Mouse (Mus musculus): Measurements from ENCODE around the gene Spo11. TPM values are rescaled to one million over a fixed set of nuclear protein-coding genes. Genes with fewer than 3 reads are reported as not detected.

The Spo11 gene
- polyA plus RNA-seq, 1 experiment from 2014 or later, result 0.47 TPM

DNA sequence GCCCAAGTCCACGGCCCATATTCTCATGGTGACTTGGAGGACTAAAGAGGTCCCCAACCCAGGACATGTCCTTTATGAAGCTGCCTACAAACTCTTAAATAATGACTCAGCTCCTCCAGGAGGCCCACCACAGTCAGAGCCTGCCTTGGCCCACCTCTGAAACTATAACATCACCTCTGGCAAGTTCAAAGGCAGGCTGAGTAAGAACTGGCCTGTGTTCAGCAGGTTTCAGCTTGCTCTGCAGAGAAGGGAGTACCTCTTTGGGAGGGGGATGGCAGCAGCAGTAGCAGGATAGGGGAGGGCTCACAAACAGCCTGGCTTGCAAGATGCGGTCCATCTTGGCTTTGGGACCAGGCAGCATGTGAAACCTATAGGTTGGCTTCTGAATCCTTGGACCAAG, 5.6 kb upstream of the Spo11 start:
- WGBS, result 87% methylated on average over 2 of the region's 2 CpGs
- Histone ChIP-seq H3K4me3 (ENCODE audit: low read depth, low read length) (no peak overlapping the region), H3K27ac (ENCODE audit: low read depth, low read length) (no peak overlapping the region), H3K4me1 (replicated peaks; ENCODE audit: control insufficient read depth, insufficient read depth, low read length) (peaks cover 5% of the 10 kb centered on the region), H3K27me3 (ENCODE audit: control insufficient read depth, insufficient read depth, low read length) (no peaks in the 10 kb centered on the region), H3K9me3 (ENCODE audit: control insufficient read depth, low read length) (no peaks in the 10 kb centered on the region), H3K9ac (ENCODE audit: low read length) (no peak overlapping the region), H3K36me3 (ENCODE audit: control insufficient read depth, insufficient read depth, low read length) (no peaks in the 10 kb centered on the region), H3K4me2 (ENCODE audit: low read depth, low read length, severe bottlenecking) (no peak overlapping the region)
- no peak for ATAC-seq (replicated peaks; ENCODE audit: low FRiP score)
- no peak for DNase-seq (ENCODE audit: low spot score)

DNA sequence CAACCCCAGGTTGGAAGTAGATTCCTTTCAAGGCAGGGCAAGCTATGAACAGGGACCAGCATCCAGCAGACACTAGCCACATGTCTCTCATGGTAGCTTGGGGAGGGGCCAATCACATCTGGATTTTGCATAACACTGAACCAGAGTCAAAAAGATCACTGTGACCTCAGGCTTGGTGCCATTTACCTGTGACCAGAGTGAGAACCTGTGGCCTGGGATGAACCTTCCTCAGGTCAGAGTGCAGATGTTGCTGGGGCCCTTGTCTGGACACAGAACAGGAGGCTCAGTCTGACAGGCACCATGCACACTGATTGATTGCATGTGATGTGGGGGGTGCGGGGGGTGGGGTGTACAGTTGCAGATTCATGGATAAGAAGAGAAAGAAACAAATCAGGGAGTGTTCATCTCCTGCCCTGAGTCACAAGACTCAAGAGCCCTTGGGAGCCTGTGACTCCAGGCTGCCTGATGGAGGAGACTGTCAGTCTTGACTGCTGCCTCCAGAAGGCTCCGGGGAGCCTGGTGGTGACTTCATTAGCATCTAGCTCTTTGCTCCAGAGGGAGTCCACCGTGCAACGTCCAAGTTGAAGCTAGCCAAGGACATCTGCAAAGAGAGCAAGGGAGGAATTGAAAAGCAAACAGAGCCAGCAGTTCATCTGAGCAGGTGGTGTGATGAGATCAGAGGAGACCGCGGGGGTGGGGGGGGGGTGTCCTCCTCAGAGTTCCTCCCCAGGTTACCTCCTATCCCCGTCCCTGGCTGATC, 3.5 kb upstream of the Spo11 start:
- Histone ChIP-seq H3K27me3 (ENCODE audit: control insufficient read depth, insufficient read depth, low read length) (no peaks in the 10 kb centered on the region), H3K4me3 (ENCODE audit: low read depth, low read length) (no peak overlapping the region), H3K27ac (ENCODE audit: low read depth, low read length) (no peak overlapping the region), H3K9me3 (ENCODE audit: control insufficient read depth, low read length) (no peaks in the 10 kb centered on the region), H3K4me2 (ENCODE audit: low read depth, low read length, severe bottlenecking) (no peak overlapping the region), H3K9ac (ENCODE audit: low read length) (no peak overlapping the region), H3K4me1 (replicated peaks; ENCODE audit: control insufficient read depth, insufficient read depth, low read length) (peaks cover 13% of the 10 kb centered on the region), H3K36me3 (ENCODE audit: control insufficient read depth, insufficient read depth, low read length) (no peaks in the 10 kb centered on the region)
- ATAC-seq (replicated peaks; ENCODE audit: low FRiP score), result no peak
- 36% methylated on average over 7 of the region's 7 CpGs for WGBS
- DNase-seq (ENCODE audit: low spot score), result no peak

DNA sequence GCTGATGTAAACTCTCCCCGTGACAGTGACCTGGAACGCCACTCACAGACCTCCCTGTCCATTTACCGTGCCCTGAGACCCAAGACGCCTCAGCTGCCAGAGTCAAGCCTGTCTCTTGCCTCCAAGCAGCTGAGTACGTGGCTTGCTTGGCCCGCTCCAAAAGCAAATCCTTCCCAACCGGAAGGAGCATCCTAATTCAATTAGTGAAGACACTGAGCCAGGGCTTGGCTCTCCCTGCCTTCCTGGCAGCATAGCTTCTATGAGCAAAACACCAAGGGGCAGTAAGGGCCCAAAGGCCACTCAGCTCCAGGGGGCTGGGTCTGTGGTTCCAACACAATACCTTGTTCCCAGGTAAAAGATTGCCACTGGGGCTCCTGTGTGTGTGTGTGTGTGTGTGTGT, 2.8 kb upstream of the Spo11 start:
- no peak for ATAC-seq (replicated peaks; ENCODE audit: low FRiP score)
- Histone ChIP-seq H3K27me3 (ENCODE audit: control insufficient read depth, insufficient read depth, low read length) (no peaks in the 10 kb centered on the region), H3K4me3 (ENCODE audit: low read depth, low read length) (no peak overlapping the region), H3K9ac (ENCODE audit: low read length) (no peak overlapping the region), H3K4me2 (ENCODE audit: low read depth, low read length, severe bottlenecking) (no peak overlapping the region), H3K4me1 (replicated peaks; ENCODE audit: control insufficient read depth, insufficient read depth, low read length) (peaks cover 13% of the 10 kb centered on the region), H3K27ac (ENCODE audit: low read depth, low read length) (no peak overlapping the region), H3K36me3 (ENCODE audit: control insufficient read depth, insufficient read depth, low read length) (no peaks in the 10 kb centered on the region), H3K9me3 (ENCODE audit: control insufficient read depth, low read length) (no peaks in the 10 kb centered on the region)
- 25% methylated on average over 7 of the region's 7 CpGs for WGBS
- DNase-seq (ENCODE audit: low spot score), result no peak

DNA sequence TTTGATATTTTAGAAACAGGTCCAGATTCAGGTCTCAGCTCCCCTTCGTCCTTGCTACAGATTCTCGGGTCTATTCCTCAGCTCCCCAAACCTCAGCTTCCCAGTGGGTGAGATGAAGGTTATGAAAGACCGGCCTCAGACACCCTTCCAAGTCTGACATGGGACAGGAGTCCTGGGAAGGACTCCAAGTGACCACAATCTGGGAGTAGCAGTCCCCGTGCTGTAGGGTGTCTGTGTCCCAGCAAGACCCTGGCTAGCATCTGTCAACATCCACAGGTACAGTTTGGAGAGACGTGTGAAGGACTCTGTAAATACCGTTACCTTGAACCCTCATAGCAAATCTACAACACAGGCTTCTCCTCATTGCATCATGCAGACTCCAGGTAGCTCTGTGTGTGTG, 2.3 kb upstream of the Spo11 start:
- 82% methylated on average over 6 of the region's 6 CpGs for whole genome bisulfite sequencing
- Histone ChIP-seq H3K27me3 (ENCODE audit: control insufficient read depth, insufficient read depth, low read length) (no peaks in the 10 kb centered on the region), H3K27ac (ENCODE audit: low read depth, low read length) (no peak overlapping the region), H3K4me1 (replicated peaks; ENCODE audit: control insufficient read depth, insufficient read depth, low read length) (peaks cover 13% of the 10 kb centered on the region), H3K4me3 (ENCODE audit: low read depth, low read length) (no peak overlapping the region), H3K4me2 (ENCODE audit: low read depth, low read length, severe bottlenecking) (no peak overlapping the region), H3K9me3 (ENCODE audit: control insufficient read depth, low read length) (no peaks in the 10 kb centered on the region), H3K9ac (ENCODE audit: low read length) (no peak overlapping the region), H3K36me3 (ENCODE audit: control insufficient read depth, insufficient read depth, low read length) (no peaks in the 10 kb centered on the region)
- ATAC-seq (replicated peaks; ENCODE audit: low FRiP score) (no peak), DNase-seq (ENCODE audit: low spot score) (no peak)

DNA sequence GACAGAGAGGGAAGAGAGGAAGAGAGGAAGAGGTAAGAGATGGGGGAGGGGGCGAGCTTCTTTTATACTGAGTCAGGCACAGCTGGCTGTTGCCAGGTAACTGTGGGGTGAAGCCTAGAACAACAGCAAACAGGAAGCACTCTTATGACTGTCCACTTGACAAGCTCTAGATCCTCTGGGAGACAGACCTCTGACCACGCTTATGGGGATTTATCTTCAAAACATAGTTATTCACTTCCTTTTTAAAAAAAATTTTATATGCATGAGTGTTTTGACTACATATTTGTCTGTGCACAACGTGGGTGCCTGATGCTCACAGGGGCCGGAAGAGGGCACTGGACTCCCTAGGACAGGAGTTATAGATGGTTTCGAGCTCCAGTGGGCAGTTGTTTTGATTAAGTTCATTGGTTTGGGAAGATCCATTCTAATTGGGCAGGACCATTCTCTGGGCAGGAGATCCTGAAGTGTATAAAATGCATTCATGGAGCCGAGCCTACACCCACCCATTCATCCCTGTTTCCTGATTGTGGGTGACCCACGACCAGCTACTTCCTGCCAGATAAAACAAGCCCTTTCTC, 750 bp upstream of the Spo11 start:
- 22% methylated on average over 7 of the region's 7 CpGs for WGBS
- H3K9ac ChIP-seq (ENCODE audit: low read length), result no peak overlapping the region; the same call in 1 of the 2 replicates
- peak overlapping the region; percentile 35; the same call in 1 of the 2 replicates for H3K4me2 ChIP-seq (ENCODE audit: low read depth, low read length, severe bottlenecking)
- no peaks in the 10 kb centered on the region for H3K27me3 ChIP-seq (ENCODE audit: control insufficient read depth, insufficient read depth, low read length)
- no peaks in the 10 kb centered on the region for H3K36me3 ChIP-seq (ENCODE audit: control insufficient read depth, insufficient read depth, low read length)
- DNase-seq (ENCODE audit: low spot score), result no peak
- H3K4me3 ChIP-seq (ENCODE audit: low read depth, low read length), result no peak overlapping the region
- no peaks in the 10 kb centered on the region for H3K9me3 ChIP-seq (ENCODE audit: control insufficient read depth, low read length)
- H3K4me1 ChIP-seq (replicated peaks; ENCODE audit: control insufficient read depth, insufficient read depth, low read length), result peaks cover 13% of the 10 kb centered on the region
- H3K27ac ChIP-seq (ENCODE audit: low read depth, low read length), result no peak overlapping the region
- ATAC-seq (replicated peaks; ENCODE audit: low FRiP score), result no peak

DNA sequence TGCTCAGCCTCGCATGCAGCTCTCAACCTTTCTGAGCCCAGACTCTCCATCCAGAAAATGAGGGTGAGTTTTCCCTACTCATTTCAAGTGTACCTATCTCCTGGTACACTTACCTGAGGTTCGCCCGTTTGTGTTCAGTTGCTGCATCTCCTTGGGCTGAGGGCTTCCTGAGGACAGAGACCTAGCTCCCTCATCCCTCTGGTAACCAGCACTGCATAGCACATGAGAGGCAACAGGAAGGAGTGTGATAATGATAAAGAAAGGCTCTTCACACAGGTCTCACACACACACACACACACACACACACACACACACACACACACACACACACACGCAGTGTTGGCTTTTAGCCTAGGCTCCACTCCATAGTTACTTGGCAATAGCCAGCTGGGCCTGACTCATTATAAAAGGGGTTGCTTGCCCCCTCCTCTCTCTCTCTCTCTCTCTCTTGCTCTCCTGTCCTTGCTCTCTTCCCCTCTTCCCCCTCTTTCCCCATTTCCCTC, 682 bp downstream of the Spo11 start:
- no peak overlapping the region for H3K4me2 ChIP-seq (ENCODE audit: low read depth, low read length, severe bottlenecking)
- no peaks in the 10 kb centered on the region for H3K36me3 ChIP-seq (ENCODE audit: control insufficient read depth, insufficient read depth, low read length)
- no peak overlapping the region for H3K9ac ChIP-seq (ENCODE audit: low read length)
- peaks cover 13% of the 10 kb centered on the region for H3K4me1 ChIP-seq (replicated peaks; ENCODE audit: control insufficient read depth, insufficient read depth, low read length)
- no peaks in the 10 kb centered on the region for H3K9me3 ChIP-seq (ENCODE audit: control insufficient read depth, low read length)
- H3K4me3 ChIP-seq (ENCODE audit: low read depth, low read length), result no peak overlapping the region
- WGBS, result 53% methylated on average over 4 of the region's 4 CpGs
- DNase-seq (ENCODE audit: low spot score), result no peak
- ATAC-seq (replicated peaks; ENCODE audit: low FRiP score), result no peak
- 0 out of 2 replicates have a peak overlapping the region, but pooled peaks have one; percentile 48 for H3K27ac ChIP-seq (ENCODE audit: low read depth, low read length)
- no peaks in the 10 kb centered on the region for H3K27me3 ChIP-seq (ENCODE audit: control insufficient read depth, insufficient read depth, low read length)

DNA sequence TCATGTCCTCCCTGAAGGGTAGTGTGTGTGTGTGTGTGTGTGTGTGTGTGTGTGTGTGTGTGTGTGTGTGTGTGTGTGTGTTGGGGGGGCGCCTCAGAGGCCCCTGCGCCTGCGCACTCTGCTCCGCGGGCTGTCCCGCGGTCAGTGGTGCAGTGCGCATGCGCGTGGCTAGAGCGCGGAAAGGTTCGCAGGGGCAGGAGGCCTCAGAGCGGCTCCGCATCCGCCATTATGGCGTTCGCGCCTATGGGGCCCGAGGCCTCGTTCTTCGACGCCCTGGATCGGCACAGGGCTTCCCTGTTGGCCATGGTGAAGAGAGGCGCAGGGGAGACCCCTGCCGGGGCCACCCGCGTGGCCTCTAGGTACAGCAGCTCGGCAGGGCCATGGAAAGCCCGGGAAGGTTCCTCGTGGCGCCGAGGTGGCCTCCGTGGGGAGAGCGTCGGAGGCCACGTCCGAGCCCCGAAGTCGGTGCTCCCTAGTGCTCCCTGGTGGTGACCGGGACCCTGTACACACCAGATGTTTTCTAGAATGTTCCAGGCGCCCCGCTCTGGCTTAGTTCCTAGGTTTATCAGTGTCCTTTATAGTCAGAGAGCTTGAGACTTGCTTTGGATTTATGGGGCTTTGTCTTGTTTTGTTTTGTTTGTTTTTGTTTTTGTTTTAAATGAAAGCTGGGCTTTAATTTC, 2.3 kb downstream of the Spo11 start:
- Histone ChIP-seq H3K27me3 (ENCODE audit: control insufficient read depth, insufficient read depth, low read length) (no peaks in the 10 kb centered on the region), H3K9ac (ENCODE audit: low read length) (no peak overlapping the region), H3K4me3 (ENCODE audit: low read depth, low read length) (no peak overlapping the region), H3K4me1 (replicated peaks; ENCODE audit: control insufficient read depth, insufficient read depth, low read length) (peaks cover 13% of the 10 kb centered on the region), H3K27ac (ENCODE audit: low read depth, low read length) (no peak overlapping the region), H3K4me2 (ENCODE audit: low read depth, low read length, severe bottlenecking) (no peak overlapping the region), H3K36me3 (ENCODE audit: control insufficient read depth, insufficient read depth, low read length) (no peaks in the 10 kb centered on the region), H3K9me3 (ENCODE audit: control insufficient read depth, low read length) (no peaks in the 10 kb centered on the region)
- ATAC-seq (replicated peaks; ENCODE audit: low FRiP score), result no peak
- no peak for DNase-seq (ENCODE audit: low spot score)
- 94% methylated on average over 39 of the region's 43 CpGs for WGBS

DNA sequence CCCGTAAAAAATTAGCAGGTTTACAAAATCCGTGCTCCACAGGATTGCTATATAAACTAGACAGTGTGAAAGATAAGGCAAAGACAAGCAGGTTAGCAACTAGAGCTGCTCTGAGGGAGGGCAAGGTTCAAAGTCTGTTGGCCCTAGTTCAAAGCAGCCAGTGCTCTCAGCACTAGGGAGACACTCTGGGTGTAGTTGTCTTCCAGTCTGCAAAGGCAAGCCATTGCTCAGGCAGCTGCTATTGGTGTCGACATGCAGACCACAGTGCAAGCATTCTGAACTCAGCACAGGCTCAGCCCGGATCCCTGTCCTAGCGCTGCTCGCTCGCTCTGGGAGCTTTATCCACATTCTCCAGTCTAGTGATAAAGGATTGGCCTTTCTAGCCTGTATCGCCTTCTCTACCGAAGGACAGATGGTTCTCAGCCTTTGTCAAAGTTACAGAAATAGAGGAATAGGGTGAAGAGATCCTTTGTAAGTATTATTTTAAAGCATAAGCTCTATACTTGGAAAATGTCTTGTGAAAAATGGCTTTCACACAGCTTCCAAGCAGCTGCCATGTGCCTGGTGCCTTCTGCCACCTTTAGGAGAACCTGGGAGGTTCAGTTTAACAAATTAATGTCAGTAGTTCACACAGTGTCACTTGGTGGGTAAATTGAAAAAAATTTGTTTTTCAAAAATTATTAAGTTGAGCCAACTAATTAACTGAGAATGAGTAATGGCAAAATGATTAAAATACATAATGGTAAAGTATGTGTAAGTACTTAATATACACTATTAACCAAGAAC, 5.5 kb downstream of the Spo11 start:
- WGBS, result 81% methylated on average over 9 of the region's 9 CpGs
- no peaks in the 10 kb centered on the region for H3K9me3 ChIP-seq (ENCODE audit: control insufficient read depth, low read length)
- ATAC-seq (replicated peaks; ENCODE audit: low FRiP score) (no peak), DNase-seq (ENCODE audit: low spot score) (no peak)
- H3K36me3 ChIP-seq (ENCODE audit: control insufficient read depth, insufficient read depth, low read length), result no peaks in the 10 kb centered on the region
- H3K9ac ChIP-seq (ENCODE audit: low read length), result no peak overlapping the region
- H3K4me1 ChIP-seq (replicated peaks; ENCODE audit: control insufficient read depth, insufficient read depth, low read length), result no peaks in the 10 kb centered on the region
- H3K27ac ChIP-seq (ENCODE audit: low read depth, low read length), result no peak overlapping the region
- no peaks in the 10 kb centered on the region for H3K27me3 ChIP-seq (ENCODE audit: control insufficient read depth, insufficient read depth, low read length)
- H3K4me2 ChIP-seq (ENCODE audit: low read depth, low read length, severe bottlenecking), result no peak overlapping the region
- no peak overlapping the region for H3K4me3 ChIP-seq (ENCODE audit: low read depth, low read length)

All from forebrain, embryonic 11.5 days (tissue).